Mouse (Mus musculus) CH12.LX (cell line): ENCODE measurements around the gene Dyrk3.

Source experiments
- CTCF ChIP-seq, 2 experiments: IDR thresholded peaks in 1 of 2; conservative IDR thresholded peaks in 1 of 2; 2 replicates each; pipeline ENCODE4 v1.5.1; 2011 to 2012; ENCODE audit warnings: low read depth in 2 of 2, low read length in 2 of 2, improper control_type of control experiment in 1 of 2, inconsistent platforms in 1 of 2, mild to moderate bottlenecking in 1 of 2, moderate library complexity in 1 of 2
- EP300 ChIP-seq: IDR thresholded peaks from 2 replicates; pipeline ENCODE4 v1.6.1; 2011; ENCODE audit warnings: low read length, improper control_type of control experiment
- MEF2A ChIP-seq: IDR thresholded peaks from 2 replicates; pipeline ENCODE4 v1.6.1; 2014; ENCODE audit warnings: low read depth, mild to moderate bottlenecking, inconsistent platforms, low read length, improper control_type of control experiment, borderline replicate concordance
- MYC ChIP-seq: IDR thresholded peaks from 2 replicates; pipeline ENCODE4 v1.6.1; 2011; ENCODE audit warnings: low read depth, mild to moderate bottlenecking, improper control_type of control experiment, low read length
- NELFE ChIP-seq: IDR thresholded peaks from 2 replicates; pipeline ENCODE4 v1.6.1; 2011; ENCODE audit warnings: low read depth, low read length, improper control_type of control experiment
- POLR2A ChIP-seq: IDR thresholded peaks from 2 replicates; pipeline ENCODE4 v1.6.1; 2011; ENCODE audit warnings: low read depth, mild to moderate bottlenecking, improper control_type of control experiment, low read length
- TBP ChIP-seq: conservative IDR thresholded peaks from 2 replicates; pipeline ENCODE4 v1.6.1; 2011; ENCODE audit warnings: low read depth, low read length, improper control_type of control experiment
- TCF12 ChIP-seq: IDR thresholded peaks from 2 replicates; pipeline ENCODE4 v1.6.1; 2014; ENCODE audit warnings: low read depth, mild to moderate bottlenecking, inconsistent platforms, low read length, improper control_type of control experiment
- USF1 ChIP-seq: IDR thresholded peaks from 2 replicates; pipeline ENCODE4 v1.6.1; 2014; ENCODE audit warnings: low read depth, mild to moderate bottlenecking, inconsistent platforms, low read length, improper control_type of control experiment

DNA sequence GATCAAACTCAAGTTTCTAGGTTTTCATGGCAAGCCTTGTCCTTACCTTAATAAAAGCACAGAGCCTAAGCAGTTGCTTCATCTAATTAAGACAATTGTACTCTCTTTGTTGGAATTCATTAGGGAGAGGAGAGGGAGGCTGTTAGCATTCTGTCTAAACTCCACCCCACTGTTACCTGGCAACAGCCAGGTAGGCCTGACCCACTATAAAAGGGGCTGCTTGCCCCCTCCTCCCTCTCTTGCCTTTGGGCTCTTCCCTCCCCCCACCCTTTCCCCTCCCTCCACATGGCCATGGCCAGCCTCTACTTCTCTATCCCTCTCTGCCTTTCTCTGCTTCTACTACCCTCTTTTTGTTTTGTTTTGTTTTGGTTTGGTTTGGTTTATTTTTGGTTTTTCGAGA is 11.4 kb upstream of the Dyrk3 start:
- TF ChIP-seq NELFE (no peak), CTCF (conservative IDR thresholded peaks at IDR 0.05 in 1 of 2, IDR thresholded peaks at IDR 0.05 in 1 of 2; ENCODE audit: low read depth in 2 of 2, low read length in 2 of 2) (no peak), MEF2A (no peak), TCF12 (no peak), POLR2A (no peak), MYC (no peak), USF1 (no peak), EP300 (no peak), TBP (no peak)
